Mouse (Mus musculus): Measurements from ENCODE around the gene Chst5. TPM values are rescaled to one million over a fixed set of nuclear protein-coding genes. Genes with fewer than 3 reads are reported as not detected.
A peak's percentile ranks its signal among the peaks of the same experiment; 100 is the strongest.
"Not testable (repeated sequence)": the region's sequence is repeated elsewhere in the genome, so short reads cannot be mapped to it uniquely, and the experiment has no call there.

Gene Chst5
- polyA plus RNA-seq, 1 experiment from 2014 or later, result 4.3 TPM

GRCm38 (mm10) chr8:111853219-111853618 is 57.0 kb downstream of the Chst5 start:
- not testable (repeated sequence) for H3K27ac ChIP-seq (ENCODE audit: low read depth, low read length); H3K27me3 ChIP-seq (ENCODE audit: control insufficient read depth, insufficient read depth, low read length); DNase-seq (ENCODE audit: low spot score); H3K36me3 ChIP-seq (ENCODE audit: control insufficient read depth, insufficient read depth, low read length); H3K4me1 ChIP-seq (ENCODE audit: control insufficient read depth, insufficient read depth, low read length); ATAC-seq (ENCODE audit: insufficient read depth, low FRiP score, low TSS enrichment); H3K9me3 ChIP-seq (ENCODE audit: control insufficient read depth, low read length)
- WGBS, result 54% methylated on average over 12 of the region's 12 CpGs
- Histone ChIP-seq H3K9ac (ENCODE audit: low read length) (peak overlapping the region; percentile 73; the same call in 1 of the 2 replicates), H3K4me2 (ENCODE audit: low read depth) (peak overlapping the region; percentile 89), H3K4me3 (ENCODE audit: low read depth, low read length) (peak overlapping the region; percentile 95)

GRCm38 (mm10) chr8:111846746-111847145 is 63.5 kb downstream of the Chst5 start:
- Histone ChIP-seq H3K9ac (ENCODE audit: low read length) (no peak overlapping the region), H3K27ac (ENCODE audit: low read depth, low read length) (no peak overlapping the region), H3K36me3 (ENCODE audit: control insufficient read depth, insufficient read depth, low read length) (peaks cover 1% of the 10 kb centered on the region; the same call in 1 of the 2 replicates), H3K4me3 (ENCODE audit: low read depth, low read length) (no peak overlapping the region), H3K4me2 (ENCODE audit: low read depth) (no peak overlapping the region), H3K9me3 (ENCODE audit: control insufficient read depth, low read length) (no peaks in the 10 kb centered on the region), H3K4me1 (ENCODE audit: control insufficient read depth, insufficient read depth, low read length) (no peaks in the 10 kb centered on the region), H3K27me3 (ENCODE audit: control insufficient read depth, insufficient read depth, low read length) (no peaks in the 10 kb centered on the region)
- ATAC-seq (ENCODE audit: insufficient read depth, low FRiP score, low TSS enrichment) (no peak), DNase-seq (ENCODE audit: low spot score) (no peak)
- WGBS, result 92% methylated on average over 6 of the region's 6 CpGs

Other genes with a start within 250 kb of the Chst5 start
- gene Ctrb1, start 219.4 kb downstream of the Chst5 start, polyA plus RNA-seq (2014; fragmentation: Nextera tagmentation; extraction: Ambion mirVana), result not detected in 2 replicates
- gene Bcar1, start 166.6 kb downstream of the Chst5 start, polyA plus RNA-seq (2014; fragmentation: Nextera tagmentation; extraction: Ambion mirVana), result 60.3 and 62.5 TPM in 2 replicates
- 205 and 212 TPM in 2 replicates for gene Cfdp1, start 56.2 kb downstream of the Chst5 start, polyA plus RNA-seq (2014; fragmentation: Nextera tagmentation; extraction: Ambion mirVana)
- gene Tmem170, start 33.7 kb downstream of the Chst5 start, polyA plus RNA-seq (2014; fragmentation: Nextera tagmentation; extraction: Ambion mirVana), result 6.0 and 6.6 TPM in 2 replicates
- 15.3 and 15.7 TPM in 2 replicates for gene Tmem231, start 23.4 kb upstream of the Chst5 start, polyA plus RNA-seq (2014; fragmentation: Nextera tagmentation; extraction: Ambion mirVana)
- gene Gabarapl2, start 30.3 kb upstream of the Chst5 start, polyA plus RNA-seq (2014; fragmentation: Nextera tagmentation; extraction: Ambion mirVana), result 314 and 318 TPM in 2 replicates
- 8.7 and 10.1 TPM in 2 replicates for gene Adat1, start 81.9 kb upstream of the Chst5 start, polyA plus RNA-seq (2014; fragmentation: Nextera tagmentation; extraction: Ambion mirVana)
- 249 and 267 TPM in 2 replicates for gene Kars, start 100.9 kb upstream of the Chst5 start, polyA plus RNA-seq (2014; fragmentation: Nextera tagmentation; extraction: Ambion mirVana)
- gene Terf2ip, start 101.0 kb upstream of the Chst5 start, polyA plus RNA-seq (2014; fragmentation: Nextera tagmentation; extraction: Ambion mirVana), result 28.7 and 35.4 TPM in 2 replicates
- 0.78 and 0.92 TPM in 2 replicates for gene Gm6793, start 104.6 kb upstream of the Chst5 start, polyA plus RNA-seq (2014; fragmentation: Nextera tagmentation; extraction: Ambion mirVana)

All from neural tube, embryonic 11.5 days (tissue).